ENCODE assay signal across 8 mouse cellular contexts in genomic region chr11:11131414-11132077, GRCm38 (mm10). TPM values are rescaled to one million over a fixed set of nuclear protein-coding genes. Genes with fewer than 3 reads are reported as not detected.
DNase-seq lines count a peak whose midpoint lies in the region; ATAC-seq and TF ChIP-seq lines count a peak whose summit lies in the region.

No protein-coding gene starts in this region.

- H3K4me2 ChIP-seq in forebrain, embryonic 14.5 days (ENCODE audit: low read length), result no peak overlapping the region
- no peak overlapping the region for H3K4me2 ChIP-seq in kidney, postnatal 0 days (ENCODE audit: low read length)
- H3K4me2 ChIP-seq in lung, embryonic 16.5 days (ENCODE audit: low read depth, low read length), result no peak overlapping the region

- no peak for TF ChIP-seq POLR2A in MEL (IDR thresholded peaks at IDR 0.05; ENCODE audit: control insufficient read depth in 1 of 2, insufficient read depth in 1 of 2, low read depth in 1 of 2, low read length in 2 of 2, poor library complexity in 1 of 2)

- TF ChIP-seq EP300 in MEL (IDR thresholded peaks at IDR 0.05; ENCODE audit: low read depth in 1 of 2, low read length in 2 of 2), result no peak

- H3K36me3 ChIP-seq in MEL (ENCODE audit: control insufficient read depth in 1 of 2, insufficient read depth in 2 of 2, low read length in 2 of 2), result no peaks in the 10 kb centered on the region
- no peaks in the 10 kb centered on the region for H3K36me3 ChIP-seq in forebrain, embryonic 14.5 days (ENCODE audit: control insufficient read depth, insufficient read depth, low read length)
- H3K36me3 ChIP-seq in kidney, postnatal 0 days (ENCODE audit: insufficient read depth, low read length), result no peaks in the 10 kb centered on the region
- no peaks in the 10 kb centered on the region for H3K36me3 ChIP-seq in lung, embryonic 16.5 days (ENCODE audit: control insufficient read depth, insufficient read depth, low read length)

- no peak overlapping the region for H3K27ac ChIP-seq in MEL (ENCODE audit: control insufficient read depth, low read depth, low read length)
- no peak overlapping the region for H3K27ac ChIP-seq in forebrain, embryonic 14.5 days (ENCODE audit: low read depth, low read length)
- H3K27ac ChIP-seq in kidney, postnatal 0 days, result no peak overlapping the region
- no peak overlapping the region for H3K27ac ChIP-seq in lung, embryonic 16.5 days (ENCODE audit: low read length)

- peak; percentile 75 for ATAC-seq in forebrain, embryonic 14.5 days
- ATAC-seq in kidney, postnatal 0 days (replicated peaks; ENCODE audit: low FRiP score, low read depth), result peak; percentile 66; the same call in 1 of the 2 replicates
- peak; percentile 70 for ATAC-seq in lung, embryonic 16.5 days (ENCODE audit: low read depth)

- TF ChIP-seq CTCF in MEL (IDR thresholded peaks at IDR 0.05 in 2 of 3, conservative IDR thresholded peaks at IDR 0.05 in 1 of 3; ENCODE audit: control insufficient read depth in 1 of 3, insufficient read depth in 1 of 3, low read depth in 2 of 3, low read length in 3 of 3, poor library complexity in 1 of 3, severe bottlenecking in 1 of 3), result peak in 2 of 3 experiments; percentile 31 to 50; a peak in 3 of 6 replicates
- TF ChIP-seq CTCF in kidney, postnatal 0 days (IDR thresholded peaks at IDR 0.05; ENCODE audit: low read depth), result peak; percentile 87

- peak; percentile 52 for TF ChIP-seq RAD21 in MEL (IDR thresholded peaks at IDR 0.05; ENCODE audit: low read depth, low read length)

- WGBS in forebrain, embryonic 14.5 days, result 57% methylated on average over 14 of the region's 14 CpGs
- WGBS in kidney, postnatal 0 days, result 50% methylated on average over 14 of the region's 14 CpGs
- WGBS in lung, embryonic 16.5 days, result 50% methylated on average over 14 of the region's 14 CpGs

- no peaks in the 10 kb centered on the region for H3K79me2 ChIP-seq in MEL (ENCODE audit: control insufficient read depth, insufficient read depth, low read length, poor library complexity)

- peak; percentile 21 to 23 for DNase-seq in gastrocnemius, postnatal 4 days (ENCODE audit: low spot score in 2 of 2)
- no peak for DNase-seq in gastrocnemius, adult 18-20 months (ENCODE audit: low spot score)
- peak; percentile 13 for DNase-seq in MEL (ENCODE audit: low read depth, low spot score)
- peak; percentile 76 for DNase-seq in forebrain, embryonic 14.5 days (ENCODE audit: low spot score)
- DNase-seq in kidney, postnatal 0 days (ENCODE audit: low spot score), result peak; percentile 79
- DNase-seq in right cerebral cortex, postnatal 14 days, result peak; percentile 47
- no peak for DNase-seq in urinary bladder, postnatal 4 days (ENCODE audit: low spot score in 2 of 2)

- H3K9me3 ChIP-seq in MEL (replicated peaks; ENCODE audit: insufficient read depth, low read length), result no peaks in the 10 kb centered on the region
- no peaks in the 10 kb centered on the region for H3K9me3 ChIP-seq in forebrain, embryonic 14.5 days (replicated peaks; ENCODE audit: control insufficient read depth, low read length)
- no peaks in the 10 kb centered on the region for H3K9me3 ChIP-seq in kidney, postnatal 0 days (replicated peaks; ENCODE audit: low read length)
- no peaks in the 10 kb centered on the region for H3K9me3 ChIP-seq in lung, embryonic 16.5 days (ENCODE audit: control insufficient read depth, low read length)

- H3K4me1 ChIP-seq in MEL (ENCODE audit: control insufficient read depth in 1 of 2, insufficient read depth in 2 of 2, low read length in 2 of 2), result no peaks in the 10 kb centered on the region
- H3K4me1 ChIP-seq in forebrain, embryonic 14.5 days (ENCODE audit: control insufficient read depth, insufficient read depth, low read length), result no peaks in the 10 kb centered on the region
- H3K4me1 ChIP-seq in kidney, postnatal 0 days (replicated peaks; ENCODE audit: insufficient read depth, low read length), result no peaks in the 10 kb centered on the region
- no peaks in the 10 kb centered on the region for H3K4me1 ChIP-seq in lung, embryonic 16.5 days (replicated peaks; ENCODE audit: control insufficient read depth, insufficient read depth, low read length)

- H3K4me3 ChIP-seq in MEL (ENCODE audit: control insufficient read depth in 1 of 2, insufficient read depth in 1 of 2, low read depth in 2 of 2, low read length in 2 of 2), result no peak overlapping the region
- no peak overlapping the region for H3K4me3 ChIP-seq in forebrain, embryonic 14.5 days (ENCODE audit: low read depth, low read length)
- H3K4me3 ChIP-seq in kidney, postnatal 0 days (replicated peaks; ENCODE audit: low read depth, low read length), result no peak overlapping the region
- H3K4me3 ChIP-seq in lung, embryonic 16.5 days (ENCODE audit: low read length), result no peak overlapping the region

- H3K27me3 ChIP-seq in MEL (ENCODE audit: control insufficient read depth in 1 of 2, insufficient read depth in 2 of 2, low read length in 2 of 2), result peaks cover 0 to 2% of the 10 kb centered on the region in 2 experiments; a peak in 2 of 4 replicates
- no peaks in the 10 kb centered on the region for H3K27me3 ChIP-seq in forebrain, embryonic 14.5 days (replicated peaks; ENCODE audit: control insufficient read depth, insufficient read depth, low read length)
- no peaks in the 10 kb centered on the region for H3K27me3 ChIP-seq in kidney, postnatal 0 days (ENCODE audit: insufficient read depth, low read length)
- no peaks in the 10 kb centered on the region for H3K27me3 ChIP-seq in lung, embryonic 16.5 days (ENCODE audit: control insufficient read depth, insufficient read depth, low read depth, low read length)

- H3K9ac ChIP-seq in MEL (ENCODE audit: control insufficient read depth, low read depth, low read length, poor library complexity, severe bottlenecking), result no peak overlapping the region
- H3K9ac ChIP-seq in forebrain, embryonic 14.5 days (ENCODE audit: low read length), result no peak overlapping the region
- no peak overlapping the region for H3K9ac ChIP-seq in kidney, postnatal 0 days (ENCODE audit: low read depth, low read length)
- no peak overlapping the region for H3K9ac ChIP-seq in lung, embryonic 16.5 days (ENCODE audit: low read length)

TF ChIP-seq in MEL, 35 proteins besides CTCF, POLR2A, EP300 and RAD21:
- TF ChIP-seq TCF12 (IDR thresholded peaks at IDR 0.05; ENCODE audit: low read depth, low read length), result no peak
- peak; percentile 56 for TF ChIP-seq SMC3 (IDR thresholded peaks at IDR 0.05; ENCODE audit: low read depth, low read length)
- TF ChIP-seq GABPA (IDR thresholded peaks at IDR 0.05; ENCODE audit: low read depth, low read length), result no peak
- TF ChIP-seq ZC3H11A (IDR thresholded peaks at IDR 0.05; ENCODE audit: low read depth, low read length), result peak; percentile 33; the same call in 1 of the 2 replicates
TF ChIP-seq in MEL: peak in this region for 2.

RNA-seq across cellular contexts. Expression of gene Vwc2, which starts 17.5 kb away (rescaled TPM):
- 10 to 100 TPM; 11.8 to 18.0 TPM for total RNA-seq in gastrocnemius, postnatal 4 days (2021)
- total RNA-seq in gastrocnemius, adult 18-20 months (2021), result not detected
- not detected in 2 replicates for total RNA-seq in MEL (2012; rRNA removed)
- polyA plus RNA-seq in MEL (2012; ENCODE audit: insufficient read depth in 1 of 2, insufficient read length in 2 of 2, low read depth in 1 of 2, low replicate concordance in 2 of 2, missing spikeins in 1 of 2), result not detected
- polyA plus RNA-seq in forebrain, embryonic 14.5 days (2014; fragmentation: Nextera tagmentation; extraction: Ambion mirVana), result 4.1 and 4.8 TPM in 2 replicates
- 1.1 and 1.7 TPM in 2 replicates for polyA plus RNA-seq in kidney, postnatal 0 days (2015; fragmentation: Nextera tagmentation; extraction: Ambion mirVana)
- polyA plus RNA-seq in lung, embryonic 16.5 days (2015; fragmentation: Nextera tagmentation; extraction: Ambion mirVana), result 0.74 and 0.88 TPM in 2 replicates

Comparison
In these comparisons a context has a peak if more than half of its experiments do, and no peak if none do; other contexts are left out.
1. DNase-seq: peak in gastrocnemius, postnatal 4 days (2 of 2), MEL (single experiment), forebrain, embryonic 14.5 days (single experiment), kidney, postnatal 0 days (single experiment) and right cerebral cortex, postnatal 14 days (single experiment); none in gastrocnemius, adult 18-20 months (single experiment) and urinary bladder, postnatal 4 days (0 of 2).
2. Peak in every context shown above with its lines, with median percentiles within 50 percentile points of each other: ATAC-seq.